Mouse (Mus musculus): ENCODE measurements around the gene H2-Eb1.

Gene H2-Eb1

DNA sequence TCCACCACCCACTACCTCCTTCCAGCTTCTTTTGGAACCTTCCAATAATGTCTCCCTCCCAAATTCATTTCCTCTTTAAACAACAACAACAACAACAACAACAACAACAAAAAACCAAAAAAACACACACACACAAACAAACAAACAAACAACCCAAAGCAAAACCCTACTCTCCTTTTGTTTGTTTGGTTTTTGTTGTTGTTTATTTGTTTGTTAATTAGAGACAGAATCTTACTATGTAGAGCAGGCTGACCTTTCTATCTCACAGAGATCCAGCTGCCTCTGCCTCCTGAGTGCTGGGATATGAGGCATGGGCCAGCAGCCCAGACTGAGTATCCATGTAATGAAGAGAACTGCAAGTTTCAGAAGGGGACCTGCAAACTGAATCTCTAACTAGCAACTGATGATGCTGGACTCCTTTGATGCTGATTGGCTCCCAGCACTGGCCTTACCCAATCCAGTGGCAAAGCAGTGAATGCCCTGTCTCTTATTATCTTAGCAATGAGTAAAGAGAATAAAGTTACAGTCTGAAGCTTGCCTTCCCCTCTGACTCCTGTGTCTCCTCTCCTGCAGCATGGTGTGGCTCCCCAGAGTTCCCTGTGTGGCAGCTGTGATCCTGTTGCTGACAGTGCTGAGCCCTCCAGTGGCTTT is at the start of gene H2-Eb1:
Gene H2-Eb1, plus strand, starts transcription at position 488 of the 651 bp plus-strand sequence.
- peak; percentile 61 to 78 for DNase-seq (ENCODE audit: low spot score in 2 of 2)

DNA sequence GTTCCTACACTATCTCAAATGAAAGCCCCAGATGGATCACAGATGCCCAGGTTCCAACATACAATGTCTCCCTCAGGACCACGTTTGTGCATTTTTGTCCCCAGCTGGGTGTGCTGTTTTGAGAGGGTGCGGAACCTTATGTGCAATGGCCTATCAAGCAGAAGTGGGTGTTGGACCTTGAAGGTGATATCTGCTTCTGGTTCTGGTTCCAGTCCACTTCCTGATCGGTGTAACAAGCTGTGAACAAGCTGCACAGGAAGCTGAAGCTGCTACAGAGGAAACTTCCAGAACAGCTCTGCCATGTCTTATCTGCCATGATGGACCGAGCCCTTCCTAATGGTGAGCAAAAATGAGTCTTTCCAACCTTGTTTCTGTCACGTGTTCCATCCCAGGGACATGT is 49.2 kb upstream of the H2-Eb1 start:
- DNase-seq (ENCODE audit: low spot score in 2 of 2): no peak

DNA sequence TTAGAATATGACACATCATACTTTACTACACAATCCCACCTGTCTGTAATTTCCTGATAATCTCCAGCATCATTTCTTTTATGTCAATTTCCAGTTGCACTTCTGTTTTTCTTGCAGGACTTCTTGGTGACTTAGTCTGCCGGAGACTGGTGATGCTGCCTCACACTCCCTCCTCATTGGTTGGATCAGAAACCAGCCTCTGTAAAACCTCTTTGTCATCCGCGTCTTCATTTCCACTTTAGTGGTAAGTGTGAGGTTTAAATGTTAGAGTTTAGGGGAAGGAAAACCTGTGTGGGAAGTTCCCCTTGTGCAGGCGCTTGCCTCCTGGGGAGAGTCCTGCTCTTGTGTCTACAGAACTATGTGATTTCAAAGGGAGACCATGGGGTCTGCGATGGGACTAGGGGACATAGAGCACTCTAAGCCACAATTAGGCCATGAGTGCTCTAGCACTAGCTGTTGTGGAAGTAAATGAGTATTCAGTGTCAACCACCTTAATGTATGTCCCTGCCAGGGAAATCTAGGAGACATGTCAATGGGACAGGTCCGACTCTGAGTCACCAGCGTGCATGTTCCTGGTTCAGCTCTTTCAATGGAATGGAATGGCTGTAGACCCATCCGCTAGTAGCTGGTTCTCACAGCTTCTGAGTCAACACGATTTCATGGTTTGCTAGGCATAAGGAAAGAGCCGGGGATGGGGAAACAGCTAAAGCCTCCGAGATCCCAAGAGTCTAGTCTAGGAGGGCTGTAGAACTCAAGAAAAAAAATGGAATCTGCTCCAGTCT is 47.9 kb upstream of the H2-Eb1 start, which contains the start of gene H2-Ab1:
Gene H2-Ab1, plus strand, starts transcription at position 96 of the 782 bp plus-strand sequence.
- peak; percentile 81 to 84 for DNase-seq (ENCODE audit: low spot score in 2 of 2)

DNA sequence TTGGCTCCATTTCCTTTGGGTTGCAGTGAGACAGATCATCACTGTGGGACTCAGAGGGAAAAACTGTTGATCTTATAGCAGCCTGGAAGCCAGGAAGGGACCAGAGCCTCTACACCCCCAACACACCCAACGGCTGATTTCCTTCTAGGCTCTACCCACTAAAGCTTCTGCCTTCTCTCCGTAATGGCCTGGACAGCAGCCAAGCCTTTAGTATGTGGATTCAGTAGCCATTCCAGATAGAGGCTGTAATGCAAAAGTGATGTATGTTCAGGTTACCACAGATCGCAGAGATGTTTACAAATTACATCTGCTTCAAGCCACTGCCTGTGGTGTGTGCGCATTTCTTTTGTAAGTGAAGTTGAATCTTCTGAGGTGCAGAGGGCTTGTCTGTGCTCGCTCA is 45.1 kb upstream of the H2-Eb1 start:
- no peak for DNase-seq (ENCODE audit: low spot score in 2 of 2)

DNA sequence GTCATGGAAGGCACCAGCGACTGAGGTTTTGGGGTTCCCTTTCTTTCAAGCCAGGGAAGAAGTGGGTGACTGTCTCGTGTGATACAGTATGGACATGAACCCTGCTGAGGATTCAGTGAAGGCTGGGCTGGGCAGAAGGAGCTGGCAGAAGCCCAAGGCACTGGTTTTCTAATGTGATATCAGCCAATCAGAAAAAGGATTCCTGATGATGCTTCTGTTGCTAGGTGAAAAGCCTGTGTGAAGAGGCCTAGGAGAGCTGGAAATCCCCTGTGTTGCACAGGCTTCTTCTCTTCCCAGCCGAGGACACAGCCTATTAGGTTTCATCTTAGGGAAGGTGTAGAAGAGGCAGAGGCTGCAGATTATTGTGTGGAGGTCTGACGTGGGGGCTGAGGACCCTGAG is 44.2 kb upstream of the H2-Eb1 start:
- DNase-seq (ENCODE audit: low spot score in 2 of 2): peak; percentile 28 to 50

DNA sequence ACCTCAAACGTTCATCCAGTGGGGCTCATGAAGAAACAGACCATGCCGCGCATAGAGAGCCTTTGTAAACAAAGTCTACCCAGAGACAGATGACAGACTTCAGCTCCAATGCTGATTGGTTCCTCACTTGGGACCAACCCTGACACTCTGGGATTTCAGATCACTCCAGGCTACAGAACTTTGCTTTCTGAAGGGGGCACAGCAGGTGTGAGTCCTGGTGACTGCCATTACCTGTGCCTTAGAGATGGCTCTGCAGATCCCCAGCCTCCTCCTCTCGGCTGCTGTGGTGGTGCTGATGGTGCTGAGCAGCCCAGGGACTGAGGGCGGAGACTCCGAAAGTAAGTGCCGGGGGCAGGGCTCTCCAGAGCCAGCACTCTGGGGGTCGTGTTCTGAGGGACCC is 42.6 kb upstream of the H2-Eb1 start:
- DNase-seq (ENCODE audit: low spot score in 2 of 2): peak; percentile 47 to 71

DNA sequence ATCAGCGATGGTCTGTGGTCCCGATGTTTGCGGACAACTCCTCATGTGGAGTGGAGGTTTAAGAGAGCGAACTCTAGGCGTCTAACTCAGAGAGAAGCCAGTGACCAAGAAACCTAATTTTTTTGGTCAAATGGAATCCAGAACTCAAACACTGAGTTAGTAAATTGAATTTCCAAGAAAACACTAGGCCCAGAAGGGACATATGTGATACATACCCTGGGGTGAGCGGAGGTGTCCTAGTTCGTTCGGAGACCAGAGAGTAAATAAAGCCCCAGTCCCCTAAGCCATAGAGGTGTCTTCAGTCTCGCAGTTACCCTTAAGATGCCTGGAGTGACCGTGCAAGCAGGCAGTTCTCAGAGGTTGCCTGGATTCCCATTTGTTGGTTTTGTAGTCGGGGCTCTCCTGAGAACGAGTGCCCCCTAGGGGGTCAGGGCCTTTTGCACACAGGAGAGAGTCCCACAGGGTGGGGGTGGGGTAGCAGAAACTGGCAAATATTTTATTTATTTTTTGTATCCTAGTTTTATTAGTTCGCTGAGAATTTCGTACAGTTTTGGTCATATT is 41.8 kb upstream of the H2-Eb1 start:
- peak in 1 of 2 experiments; percentile 51 for DNase-seq (ENCODE audit: low spot score in 2 of 2)

DNA sequence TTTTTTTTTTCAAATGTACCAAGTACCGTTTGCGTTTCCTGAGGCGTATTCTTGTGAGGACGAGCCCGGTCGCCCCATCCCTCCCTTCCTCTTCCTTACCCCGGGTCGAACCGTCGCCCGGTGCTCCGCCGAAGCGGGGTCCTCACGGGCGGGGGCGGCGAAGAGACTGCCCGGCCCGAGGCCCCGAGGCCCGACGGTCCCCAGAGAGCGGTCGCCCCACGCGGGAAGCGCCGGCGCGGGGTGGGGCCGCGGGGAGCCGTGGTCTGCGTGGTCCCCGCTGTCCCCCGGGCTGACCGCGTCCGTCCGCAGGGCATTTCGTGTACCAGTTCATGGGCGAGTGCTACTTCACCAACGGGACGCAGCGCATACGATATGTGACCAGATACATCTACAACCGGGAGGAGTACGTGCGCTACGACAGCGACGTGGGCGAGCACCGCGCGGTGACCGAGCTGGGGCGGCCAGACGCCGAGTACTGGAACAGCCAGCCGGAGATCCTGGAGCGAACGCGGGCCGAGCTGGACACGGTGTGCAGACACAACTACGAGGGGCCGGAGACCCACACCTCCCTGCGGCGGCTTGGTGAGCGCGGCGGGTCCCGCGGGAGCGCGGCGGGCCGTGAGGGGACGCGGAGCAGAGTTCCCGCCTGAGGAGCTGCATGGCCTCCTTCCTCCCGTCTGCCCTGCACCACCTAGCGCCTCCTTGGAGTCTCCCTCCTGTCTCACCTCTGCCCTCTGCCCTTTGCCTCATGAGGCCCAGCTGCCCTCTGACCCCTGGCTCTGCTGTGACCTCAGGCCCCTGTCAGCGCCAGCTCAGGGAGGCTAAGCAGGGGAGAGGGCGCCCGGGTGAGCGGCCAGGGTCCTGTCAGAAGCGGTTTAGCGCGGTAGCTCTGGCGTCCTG is 41.0 kb upstream of the H2-Eb1 start:
- DNase-seq (ENCODE audit: low spot score in 2 of 2): peak in 1 of 2 experiments; percentile 17

DNA sequence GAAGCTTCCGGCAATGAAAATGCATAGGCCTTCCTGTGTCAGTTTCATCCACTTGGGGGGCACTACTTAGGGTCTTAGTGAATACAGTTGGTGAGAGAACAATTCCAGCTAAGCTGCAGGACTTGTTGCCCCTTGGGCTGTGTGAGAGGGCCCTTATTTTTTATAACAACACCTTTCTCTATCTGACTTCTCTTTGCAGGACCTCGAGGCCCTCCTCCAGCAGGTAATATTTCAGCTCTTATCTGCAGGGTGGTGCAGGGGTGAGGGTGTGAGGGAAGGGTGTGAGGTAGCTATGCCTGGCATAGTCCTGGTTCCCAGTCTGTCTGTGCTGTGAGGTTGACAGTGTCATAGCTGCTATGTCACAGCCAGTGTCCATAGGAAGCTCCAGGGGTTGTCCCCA is 37.4 kb upstream of the H2-Eb1 start:
- no peak for DNase-seq (ENCODE audit: low spot score in 2 of 2)

DNA sequence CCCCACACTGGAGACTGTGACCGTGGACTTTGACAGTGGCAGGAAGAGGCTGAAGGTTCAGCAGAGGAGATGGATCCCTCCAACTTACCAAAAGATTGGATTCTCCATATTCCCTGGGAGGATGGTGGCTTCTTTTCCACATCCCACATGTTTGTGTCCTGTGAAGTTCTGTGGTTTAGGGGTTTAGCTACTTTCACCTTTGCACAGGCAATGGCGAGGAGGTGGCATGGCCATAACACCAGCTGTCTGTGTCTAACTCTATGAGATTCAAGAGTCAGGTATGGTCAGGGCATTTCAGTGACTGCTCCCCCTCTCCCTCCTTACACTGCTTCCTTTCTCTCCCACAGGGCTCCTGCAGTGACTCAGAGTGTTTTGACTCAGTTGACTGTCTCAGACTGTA is 36.9 kb upstream of the H2-Eb1 start:
- no peak for DNase-seq (ENCODE audit: low spot score in 2 of 2)

DNA sequence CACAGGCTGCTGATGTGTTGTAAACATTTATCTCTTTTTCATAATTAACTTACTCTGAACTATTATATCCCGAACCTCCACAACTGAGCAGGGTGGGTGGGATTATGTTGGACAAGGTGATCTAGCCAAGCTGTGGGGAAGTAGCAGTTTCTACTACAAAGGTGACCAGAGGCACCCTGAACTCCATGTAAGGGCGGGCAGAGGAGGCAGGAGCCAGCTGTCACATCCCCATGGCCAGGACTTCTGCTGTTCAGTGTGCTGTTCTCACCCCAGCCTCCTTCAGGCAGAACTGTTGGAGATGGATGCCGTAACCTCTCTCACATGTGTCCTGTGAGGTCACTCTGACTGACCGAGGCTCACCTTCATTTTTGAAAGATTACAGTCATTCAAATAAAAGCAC is 35.9 kb upstream of the H2-Eb1 start:
- DNase-seq (ENCODE audit: low spot score in 2 of 2): no peak

DNA sequence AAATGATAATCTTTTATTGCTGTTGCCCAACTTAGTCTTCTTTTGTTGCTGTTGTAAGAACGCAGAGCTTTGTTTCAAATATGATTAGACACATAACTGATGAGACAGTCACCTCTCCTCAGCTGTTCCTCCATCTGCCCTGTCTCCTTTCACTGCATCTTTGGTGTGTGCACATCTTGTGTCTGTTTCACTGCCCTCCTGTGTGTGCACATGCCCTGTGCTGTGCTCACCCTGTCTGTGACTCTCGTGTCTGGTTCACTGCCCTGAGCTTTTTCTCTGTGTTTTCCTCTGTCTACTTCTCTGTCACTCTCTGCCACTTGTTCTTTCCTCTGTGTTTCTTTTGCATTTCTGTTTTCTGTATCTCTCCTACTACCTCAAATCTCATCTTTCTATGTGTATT is 35.4 kb upstream of the H2-Eb1 start:
- DNase-seq (ENCODE audit: low spot score in 2 of 2): no peak

DNA sequence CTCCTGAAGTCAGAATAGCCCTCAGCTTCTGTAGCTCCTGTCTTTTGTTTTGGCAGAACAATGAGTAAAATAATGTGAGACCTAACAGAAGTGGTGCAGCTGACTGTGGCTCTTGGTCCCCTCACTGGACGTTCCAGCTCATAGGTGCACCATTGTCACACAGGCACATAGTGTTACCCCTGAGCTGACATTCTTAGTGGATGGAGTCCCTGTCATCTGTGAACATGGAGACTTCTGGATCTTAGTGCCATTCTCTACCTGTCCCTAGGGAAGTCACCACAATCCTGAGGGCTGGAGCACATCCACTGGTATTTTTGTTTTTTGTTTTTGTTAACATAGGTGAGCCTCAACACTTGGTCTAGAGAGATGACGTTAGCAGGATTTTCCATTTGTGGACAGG is 34.7 kb upstream of the H2-Eb1 start:
- DNase-seq (ENCODE audit: low spot score in 2 of 2): no peak

DNA sequence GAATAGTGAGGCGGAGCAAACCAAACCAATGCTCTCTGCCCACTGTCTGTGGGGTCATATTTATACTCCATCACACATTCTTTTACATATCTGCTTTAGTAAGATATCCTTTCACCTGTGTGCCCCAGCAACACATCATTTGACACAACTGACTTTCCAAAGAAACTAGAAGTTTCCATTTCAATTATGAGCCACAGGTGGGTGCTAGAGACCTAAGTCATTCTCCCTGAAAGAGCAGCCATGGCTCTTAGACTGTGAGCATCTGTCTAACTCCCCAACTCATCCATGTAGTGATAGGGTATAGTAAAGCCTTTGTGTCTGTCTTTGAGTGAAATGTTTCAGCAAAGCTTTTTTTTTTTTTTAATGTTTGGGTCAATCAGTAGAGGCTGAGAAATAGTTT is 33.6 kb upstream of the H2-Eb1 start:
- no peak for DNase-seq (ENCODE audit: low spot score in 2 of 2)

DNA sequence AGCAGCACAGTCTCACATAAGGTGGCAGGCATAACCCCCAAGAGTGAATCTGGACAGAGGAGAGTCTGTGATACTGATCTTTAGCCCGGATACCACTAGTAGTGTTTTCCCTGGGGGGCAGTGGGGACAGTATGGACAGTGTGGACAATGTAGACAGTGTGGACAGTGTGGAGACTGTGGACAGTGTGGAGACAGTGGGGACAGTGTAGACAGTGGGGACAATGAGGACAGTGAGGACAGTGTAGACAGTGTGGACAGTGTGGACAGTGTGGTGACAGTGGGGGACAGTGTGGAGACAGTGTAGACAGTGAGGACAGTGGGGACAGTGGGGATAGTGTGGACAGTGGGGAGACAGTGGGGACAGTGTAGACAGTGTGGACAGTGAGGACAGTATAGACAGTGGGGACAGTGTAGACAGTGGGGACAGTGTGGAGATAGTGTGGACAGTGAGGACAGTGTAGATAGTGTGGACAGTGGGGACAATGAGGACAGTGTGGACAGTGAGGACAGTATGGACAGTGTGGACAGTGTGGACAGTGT is 25.1 kb upstream of the H2-Eb1 start:
- no peak for DNase-seq (ENCODE audit: low spot score in 2 of 2)

DNA sequence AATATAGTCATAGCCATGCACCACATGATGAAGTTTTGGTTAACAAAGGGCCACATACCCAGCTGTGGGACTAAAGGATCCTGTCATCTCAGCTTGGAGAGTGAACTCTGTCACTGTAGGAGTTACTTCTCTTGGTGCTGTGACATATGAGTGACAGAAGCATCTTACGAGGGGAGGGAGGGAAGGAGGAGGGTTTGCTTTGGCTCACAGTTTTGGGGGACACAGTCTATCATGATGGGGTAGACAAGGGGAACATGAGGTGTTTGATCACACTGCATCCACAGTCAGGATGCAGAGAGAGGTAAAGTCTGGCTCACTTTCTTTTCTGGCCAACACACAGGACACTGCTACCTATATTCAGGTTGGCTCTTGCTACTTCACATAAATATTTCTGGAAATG is 23.8 kb upstream of the H2-Eb1 start:
- DNase-seq (ENCODE audit: low spot score in 2 of 2): no peak

DNA sequence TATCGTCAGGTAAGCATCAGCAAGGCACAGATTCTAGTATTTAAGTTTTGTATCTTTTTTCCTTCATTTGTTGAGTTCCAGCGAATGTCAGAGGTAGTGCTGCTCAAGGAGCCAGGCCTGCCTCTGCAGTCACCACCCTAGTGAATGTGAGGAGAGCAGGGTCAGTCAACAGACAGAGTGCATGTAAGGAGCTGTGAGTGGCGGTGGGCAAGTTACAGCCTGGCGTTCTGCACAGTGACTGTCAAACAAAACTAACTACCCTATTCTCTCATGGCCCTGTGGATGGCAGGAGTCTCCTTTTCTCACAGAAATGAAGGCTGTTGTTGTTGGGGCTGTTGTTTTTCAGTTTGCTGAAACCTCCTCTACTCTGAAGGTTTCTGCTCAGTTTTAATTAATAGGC is 20.3 kb upstream of the H2-Eb1 start:
- DNase-seq (ENCODE audit: low spot score in 2 of 2): no peak

DNA sequence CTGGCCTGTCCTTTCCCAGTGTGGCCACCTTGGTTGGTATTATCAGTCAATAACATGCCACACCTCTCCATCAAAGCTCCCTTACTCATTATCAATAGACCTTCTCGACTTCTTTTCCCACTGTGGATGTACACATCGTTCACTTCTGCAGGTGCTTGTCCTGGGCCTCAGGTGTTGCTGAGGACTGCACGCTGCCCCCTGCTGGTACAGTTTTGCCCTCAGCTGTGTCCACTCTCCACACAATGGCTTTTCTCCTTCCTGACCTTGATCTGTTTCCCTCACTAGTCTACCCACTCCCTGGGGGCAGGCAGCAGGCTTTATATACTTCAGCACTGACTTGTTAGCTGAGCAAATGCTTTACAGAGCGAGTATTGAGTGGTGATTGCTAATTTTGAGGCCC is 19.8 kb upstream of the H2-Eb1 start:
- DNase-seq (ENCODE audit: low spot score in 2 of 2): peak in 1 of 2 experiments; percentile 55

DNA sequence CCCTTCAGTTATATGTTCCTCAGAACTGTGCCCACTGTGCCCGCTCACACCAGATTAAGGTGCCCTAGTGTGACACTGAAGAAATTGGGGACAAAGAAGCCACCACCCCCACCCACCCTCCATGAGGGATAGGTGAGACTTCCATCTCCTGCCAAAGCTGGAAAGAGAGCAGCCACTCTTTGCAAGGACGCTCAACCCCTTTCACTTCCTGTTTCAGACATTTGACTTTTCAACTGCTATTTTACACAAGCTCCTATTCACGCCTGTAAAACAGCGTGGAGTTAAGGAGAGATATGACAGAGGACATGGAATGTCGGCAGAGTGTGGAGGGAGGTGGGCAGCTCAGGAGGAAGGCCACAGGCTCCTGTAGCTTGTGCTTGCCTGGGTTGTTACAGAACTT is 19.2 kb upstream of the H2-Eb1 start:
- no peak for DNase-seq (ENCODE audit: low spot score in 2 of 2)

DNA sequence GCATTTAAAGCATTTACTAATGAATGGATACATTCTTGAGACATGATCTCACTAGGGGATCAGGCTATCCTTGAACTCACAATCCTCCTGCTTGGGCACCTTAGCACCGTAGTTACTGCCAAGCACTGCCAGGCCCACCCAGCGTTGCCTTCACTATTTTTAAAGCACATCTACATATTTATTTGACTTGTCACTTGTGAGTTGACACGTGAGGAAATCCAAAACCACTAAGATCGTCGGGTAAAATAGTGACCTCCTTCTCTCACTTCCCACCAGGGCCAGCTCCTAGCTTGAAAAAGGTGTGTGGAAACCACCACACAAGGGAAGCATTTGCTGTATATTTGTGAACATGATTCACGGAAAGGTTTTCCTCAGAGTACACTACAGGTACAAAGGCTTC is 18.7 kb upstream of the H2-Eb1 start:
- DNase-seq (ENCODE audit: low spot score in 2 of 2): no peak

DNA sequence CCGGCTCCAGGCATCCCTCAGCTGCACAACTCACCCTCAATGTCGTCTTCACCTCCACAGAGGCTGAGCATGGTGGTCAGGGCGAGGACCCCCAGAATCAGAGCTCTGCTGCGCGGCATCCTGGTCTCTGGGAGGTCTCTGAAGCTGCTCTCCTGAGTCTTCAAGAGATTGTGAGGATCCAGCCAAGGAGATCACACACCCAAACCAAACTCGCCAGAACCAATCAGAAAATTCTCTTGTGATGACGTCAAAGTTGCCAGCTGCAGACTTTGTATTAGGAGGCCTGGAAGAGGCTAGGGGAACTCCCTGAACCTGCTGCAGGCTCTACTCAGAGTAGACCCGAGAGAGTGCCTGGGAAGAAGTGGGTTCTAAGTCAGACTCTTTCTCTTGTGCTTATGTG is 18.0 kb upstream of the H2-Eb1 start, which contains the start of gene H2-Aa:
Gene H2-Aa, minus strand, starts transcription at position 176 of the 400 bp plus-strand sequence.
- peak; percentile 61 to 78 for DNase-seq (ENCODE audit: low spot score in 2 of 2)

DNA sequence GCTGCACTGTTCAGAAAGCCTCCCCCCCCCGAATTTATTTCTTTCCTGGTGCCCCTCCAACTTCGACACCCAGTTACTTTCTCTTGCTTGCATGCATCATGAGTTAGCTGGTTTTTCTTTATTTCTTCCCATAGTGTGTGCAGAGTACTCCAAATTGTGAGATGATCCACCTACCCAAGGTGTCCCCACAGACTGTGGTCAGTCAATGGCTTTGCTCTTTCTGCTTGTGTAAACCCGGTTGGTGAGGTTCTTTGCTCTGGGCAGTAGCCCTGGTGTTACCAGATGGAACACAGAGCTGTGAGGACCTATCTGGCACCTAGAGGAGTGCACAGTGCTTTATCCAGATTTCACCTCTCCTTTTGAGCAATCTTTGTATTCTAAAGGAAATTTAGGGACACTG is 17.5 kb upstream of the H2-Eb1 start:
- DNase-seq (ENCODE audit: low spot score in 2 of 2): no peak
